Mouse (Mus musculus) urinary bladder, postnatal 4 days (tissue): ENCODE measurements around the gene Txn2.
A peak's percentile ranks its signal among the peaks of the same experiment; 100 is the strongest.

Experiments
- DNase-seq, 2 experiments: peaks; one replicate each; pipeline ENCODE4 v3.0.0; 2021 to 2022; ENCODE audit warnings: low spot score in 2 of 2

The Txn2 gene

DNA sequence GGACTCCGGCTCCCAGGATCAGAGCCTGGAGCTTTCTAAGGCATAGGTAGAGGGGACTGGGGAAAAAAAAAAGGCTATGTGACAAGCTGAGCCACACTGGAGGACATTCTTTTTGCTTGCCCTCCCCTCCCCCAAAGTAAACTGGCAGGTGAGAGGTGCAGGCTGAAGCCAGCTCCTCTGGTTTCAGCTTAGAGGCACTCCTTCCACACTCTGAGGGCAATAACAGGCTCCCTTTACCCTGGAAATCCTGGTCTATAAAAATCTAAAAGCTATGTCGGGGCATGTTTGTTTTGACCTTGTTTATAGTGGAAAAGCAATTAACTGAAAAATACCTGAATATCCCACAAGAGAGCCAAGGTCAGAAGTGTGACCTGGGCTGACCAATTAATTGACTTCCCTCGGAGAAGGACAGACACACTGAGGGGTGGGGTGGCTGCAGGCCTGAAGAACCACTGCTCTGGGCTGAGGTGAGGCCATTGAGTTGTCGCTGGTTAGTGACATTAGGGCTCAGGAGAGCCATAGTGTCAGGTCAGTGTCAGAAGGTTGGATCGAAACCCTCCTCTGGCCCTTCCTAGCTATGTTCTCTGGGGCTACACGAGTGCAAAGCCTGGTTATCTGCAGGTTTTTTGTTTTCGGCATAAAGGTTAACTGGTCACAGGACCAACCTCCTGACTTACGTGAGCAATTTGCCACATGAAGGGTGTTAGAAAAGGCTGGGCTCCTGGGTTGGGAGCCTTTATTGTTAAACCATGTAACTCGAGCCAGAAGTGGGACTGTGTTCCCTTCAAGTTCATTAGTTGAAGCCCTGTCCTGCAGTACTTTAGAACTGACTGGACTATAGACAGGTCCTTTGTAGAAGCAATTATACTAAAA is 20.9 kb downstream of the Txn2 start:
- DNase-seq = no peak

GRCm38 (mm10) chr15:77906545-77906944 is 22.3 kb downstream of the Txn2 start:
- DNase-seq = no peak

GRCm38 (mm10) chr15:77906081-77906480 is 22.7 kb downstream of the Txn2 start:
- no peak for DNase-seq

DNA sequence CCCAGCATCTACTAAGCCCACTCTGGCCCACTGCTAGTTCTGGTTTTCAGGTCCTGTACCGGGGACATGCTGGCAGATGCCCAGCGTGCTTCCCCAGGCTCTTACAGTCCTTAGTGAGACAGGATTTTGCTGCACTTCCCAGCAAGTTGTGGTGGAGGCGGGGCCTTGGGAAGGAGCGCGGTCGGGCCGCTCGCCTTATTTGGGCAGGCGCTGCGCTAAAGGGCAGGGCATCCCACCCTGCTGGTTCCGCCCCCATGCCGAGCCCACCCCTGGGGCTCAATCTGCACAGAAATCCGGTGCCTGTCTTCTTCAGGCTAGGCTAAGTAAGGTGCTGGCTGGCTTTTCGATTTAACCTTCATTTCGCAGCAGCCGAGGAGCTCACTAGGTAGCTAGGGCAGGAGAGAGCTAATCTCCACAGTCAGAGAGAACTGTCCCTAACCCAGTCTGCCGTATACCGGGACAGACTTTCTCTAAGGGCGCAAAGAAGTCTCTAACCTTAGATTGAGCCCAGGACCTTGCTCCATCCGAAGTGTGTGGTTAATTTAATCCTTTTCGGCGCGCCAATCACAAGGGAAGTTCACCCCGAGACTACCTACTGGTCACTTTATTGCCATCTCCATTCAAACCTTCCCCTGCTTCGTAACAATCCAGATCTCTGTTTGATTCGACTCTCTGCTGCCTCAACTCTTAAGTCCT is 23.4 kb downstream of the Txn2 start:
- peak; percentile 79 to 84 for DNase-seq

GRCm38 (mm10) chr15:77904363-77904892 is 24.4 kb downstream of the Txn2 start:
- DNase-seq = no peak

- DNase-seq = no peak
Measured at GRCm38 (mm10) chr15:77903176-77903575, 25.6 kb downstream of the Txn2 start.

GRCm38 (mm10) chr15:77894926-77895325 is 33.9 kb downstream of the Txn2 start:
- no peak for DNase-seq

- DNase-seq = no peak
Measured at GRCm38 (mm10) chr15:77893292-77893691, 35.5 kb downstream of the Txn2 start.

- DNase-seq = no peak
Measured at GRCm38 (mm10) chr15:77892420-77892819, 36.4 kb downstream of the Txn2 start.

GRCm38 (mm10) chr15:77891766-77892165 is 37.0 kb downstream of the Txn2 start:
- no peak for DNase-seq

GRCm38 (mm10) chr15:77889761-77890422 is 38.9 kb downstream of the Txn2 start:
- DNase-seq = no peak

DNA sequence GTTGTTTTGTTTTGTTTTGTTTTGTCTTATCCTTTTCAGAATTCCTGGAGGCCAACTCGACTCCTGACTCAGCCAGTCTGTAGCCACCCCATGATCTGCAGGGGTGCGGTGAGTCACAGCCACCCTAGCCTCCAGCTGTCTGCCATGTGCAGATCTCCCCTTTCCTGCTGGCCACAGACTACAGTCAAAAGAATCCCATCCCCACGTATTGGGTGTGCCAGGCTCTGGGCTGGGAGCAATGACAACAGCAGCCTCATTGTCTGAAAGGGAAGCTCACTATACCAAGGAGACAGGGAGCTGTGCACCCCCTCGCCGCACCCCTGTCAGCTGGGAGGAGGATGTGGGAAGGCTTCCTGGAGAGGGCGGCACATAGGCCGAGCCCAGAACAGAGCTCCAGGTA is 40.5 kb downstream of the Txn2 start:
- no peak for DNase-seq

GRCm38 (mm10) chr15:77887093-77887488 is 41.7 kb downstream of the Txn2 start:
- DNase-seq = no peak

GRCm38 (mm10) chr15:77886369-77887092 is 42.3 kb downstream of the Txn2 start:
- DNase-seq = no peak

GRCm38 (mm10) chr15:77885945-77886344 is 42.9 kb downstream of the Txn2 start:
- DNase-seq = no peak

DNA sequence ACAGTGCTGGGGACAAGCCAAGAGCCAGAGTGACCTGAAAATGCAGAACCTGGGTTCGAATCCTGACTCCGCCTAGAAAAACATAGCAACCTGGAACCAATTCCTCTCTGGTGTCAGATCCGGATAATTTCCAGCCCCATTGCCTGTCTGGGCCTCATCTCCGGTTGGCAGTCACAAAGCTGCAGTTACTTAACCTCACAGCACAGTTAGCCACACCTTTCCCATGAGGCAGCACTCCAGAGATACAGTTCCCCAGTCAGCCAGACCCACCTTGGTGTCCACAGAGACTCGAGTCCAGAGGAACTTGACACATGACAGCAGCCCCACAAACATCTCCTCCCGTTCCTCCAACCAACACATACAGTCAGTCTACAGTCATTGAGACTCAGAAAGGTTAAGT is 43.6 kb downstream of the Txn2 start:
- no peak for DNase-seq

GRCm38 (mm10) chr15:77883697-77884010 is 45.2 kb downstream of the Txn2 start:
- DNase-seq = no peak

- DNase-seq = peak; percentile 54 to 73
Measured at GRCm38 (mm10) chr15:77882797-77883696, 45.8 kb downstream of the Txn2 start.

DNA sequence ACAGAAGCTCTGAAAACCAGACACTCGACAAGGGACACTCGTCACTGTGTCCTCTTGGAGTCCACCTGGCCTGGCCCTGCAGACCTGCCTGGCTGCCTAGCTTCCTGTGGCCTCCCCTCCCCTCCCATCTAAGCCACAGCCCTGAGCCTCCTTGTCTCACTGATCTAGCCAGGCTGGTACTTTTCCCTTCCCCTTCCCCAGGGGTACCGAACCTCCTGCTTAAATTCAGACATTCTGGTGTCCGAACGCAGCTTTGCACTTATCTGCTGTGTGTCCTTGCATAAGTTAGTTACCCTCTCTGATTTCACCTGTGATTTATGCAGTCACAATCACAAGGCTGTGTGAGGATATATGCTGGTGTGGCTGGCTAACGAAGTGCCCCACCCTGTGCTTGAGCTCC is 46.5 kb downstream of the Txn2 start:
- no peak for DNase-seq

DNA sequence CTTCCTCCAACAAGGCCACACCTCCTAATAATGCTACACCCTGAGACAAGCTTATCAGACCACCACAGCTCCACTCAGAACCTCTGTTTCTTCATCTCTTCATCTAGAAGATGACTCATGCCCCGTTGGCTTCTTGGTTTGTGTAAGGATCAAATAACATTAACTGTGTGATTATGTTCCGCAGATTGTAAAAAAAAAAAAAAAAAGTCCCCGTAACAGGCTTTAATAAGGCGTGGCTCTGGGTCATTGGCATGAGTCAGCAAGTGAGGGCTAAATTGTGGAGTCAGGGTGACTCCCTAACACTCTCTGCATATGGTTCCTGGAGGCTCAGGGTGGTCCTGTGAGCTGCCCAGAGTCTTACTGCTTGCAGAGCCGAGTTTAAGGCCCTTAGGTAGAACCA is 47.1 kb downstream of the Txn2 start:
- DNase-seq = no peak

GRCm38 (mm10) chr15:77880738-77881137 is 48.1 kb downstream of the Txn2 start:
- DNase-seq = no peak
